Mouse (Mus musculus) forebrain, embryonic 13.5 days (tissue): ENCODE measurements around the gene Stard9. TPM values are rescaled to one million over a fixed set of nuclear protein-coding genes. Genes with fewer than 3 reads are reported as not detected.

ENCODE experiments used
- ATAC-seq: fragments of 200-750 bp; cut with Nextera tagmentation; 2 replicates; pipeline ENCODE4 v1.8.0; 2017
- H3K27ac ChIP-seq: fragments of 300-500 bp; sonication (generic); 2 replicates; pipeline ENCODE4 v1.5.1; 2015; ENCODE audit warnings: inconsistent platforms, mild to moderate bottlenecking, moderate library complexity
- H3K27me3 ChIP-seq: fragments of 300-500 bp; sonication (generic); 2 replicates; pipeline ENCODE4 v1.6.1; 2015; ENCODE audit warnings: mild to moderate bottlenecking, inconsistent platforms
- H3K36me3 ChIP-seq: fragments of 300-500 bp; sonication (generic); 2 replicates; pipeline ENCODE4 v1.6.1; 2015; ENCODE audit warnings: mild to moderate bottlenecking, inconsistent platforms; ENCODE audit not compliant: poor library complexity, severe bottlenecking
- H3K4me1 ChIP-seq: fragments of 300-500 bp; sonication (generic); 2 replicates; pipeline ENCODE4 v1.6.1; 2015; ENCODE audit warnings: inconsistent platforms
- H3K4me2 ChIP-seq: fragments of 300-500 bp; sonication (generic); 2 replicates; pipeline ENCODE4 v1.6.1; 2015; ENCODE audit warnings: inconsistent platforms, mild to moderate bottlenecking, moderate library complexity
- H3K4me3 ChIP-seq: fragments of 300-500 bp; sonication (generic); 2 replicates; pipeline ENCODE4 v1.5.1; 2015; ENCODE audit warnings: mild to moderate bottlenecking, inconsistent platforms
- H3K9ac ChIP-seq: fragments of 300-500 bp; sonication (generic); 2 replicates; pipeline ENCODE4 v1.6.1; 2015; ENCODE audit warnings: mild to moderate bottlenecking, inconsistent platforms
- H3K9me3 ChIP-seq: fragments of 300-500 bp; sonication (generic); replicated peaks from 2 replicates; pipeline ENCODE4 v1.6.1; 2016; ENCODE audit warnings: inconsistent platforms
- WGBS: fragments of 180-500 bp; shearing (Covaris S2); methylation state at CpG from one replicate; pipeline ENCODE4 v1.1.7; 2015; 5-methylcytosine and 5-hydroxymethylcytosine counted together
- polyA plus RNA-seq: library from polyadenylated mRNA; unstranded; fragments of >200 nt; fragmentation: Nextera tagmentation; extraction: Ambion mirVana; gene quantifications from 2 replicates; pipeline ENCODE4 v1.2.1, GENCODE M21; 2015

The Stard9 gene
- polyA plus RNA-seq, 1 experiment from 2014 or later, result 3.1 TPM

DNA sequence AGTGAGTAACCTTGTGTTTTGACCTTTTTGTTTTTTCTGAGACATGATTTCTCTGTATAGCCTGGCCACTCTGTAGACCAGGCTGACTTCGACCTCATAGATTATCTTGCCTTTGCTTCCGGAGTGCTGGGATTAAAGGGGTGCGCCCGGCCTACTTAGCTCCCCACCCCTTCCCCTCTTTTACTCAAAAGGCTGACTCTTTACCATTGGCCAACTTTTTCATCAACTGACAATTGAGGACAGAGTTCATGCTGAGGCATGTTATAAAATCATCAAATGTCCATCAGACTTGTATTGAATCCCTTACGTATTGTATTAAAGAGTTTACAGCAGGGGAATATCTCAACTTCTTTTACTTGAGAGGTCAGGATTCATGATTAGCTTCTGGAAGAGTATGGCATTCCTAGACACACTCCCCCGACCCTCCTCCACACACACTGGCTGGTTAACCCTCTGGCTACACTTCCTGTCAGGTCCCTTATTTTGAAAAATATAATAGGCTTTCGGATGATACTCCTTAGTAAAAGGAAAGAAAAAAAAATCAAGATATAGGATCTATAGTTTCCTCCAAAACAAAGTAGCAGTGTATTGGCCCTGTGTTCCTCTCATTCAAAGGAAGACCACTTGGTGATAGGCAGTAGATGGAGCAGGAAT, 103.1 kb downstream of the Stard9 start:
- peaks cover 18% of the 10 kb centered on the region for H3K36me3 ChIP-seq
- no peak; the same call in 1 of the 2 replicates for ATAC-seq
- peaks cover 28% of the 10 kb centered on the region for H3K4me1 ChIP-seq
- peak overlapping the region; percentile 87 for H3K27ac ChIP-seq
- H3K9me3 ChIP-seq, result no peaks in the 10 kb centered on the region
- H3K27me3 ChIP-seq, result no peaks in the 10 kb centered on the region
- H3K4me2 ChIP-seq, result peak overlapping the region; percentile 99
- H3K4me3 ChIP-seq, result peak overlapping the region; percentile 61
- WGBS, result 31% methylated on average over 7 of the region's 7 CpGs
- peak overlapping the region; percentile 90 for H3K9ac ChIP-seq

GRCm38 (mm10) chr2:120745496-120745895, 116.6 kb downstream of the Stard9 start:
- no peaks in the 10 kb centered on the region for H3K9me3 ChIP-seq
- H3K4me3 ChIP-seq, result no peak overlapping the region
- no peak overlapping the region for H3K9ac ChIP-seq
- H3K27me3 ChIP-seq, result no peaks in the 10 kb centered on the region
- peaks cover 71% of the 10 kb centered on the region for H3K36me3 ChIP-seq
- H3K4me1 ChIP-seq, result no peaks in the 10 kb centered on the region
- no peak for ATAC-seq
- WGBS, result 88% methylated on average over 1 of the region's 1 CpGs
- no peak overlapping the region for H3K27ac ChIP-seq
- H3K4me2 ChIP-seq, result no peak overlapping the region

DNA sequence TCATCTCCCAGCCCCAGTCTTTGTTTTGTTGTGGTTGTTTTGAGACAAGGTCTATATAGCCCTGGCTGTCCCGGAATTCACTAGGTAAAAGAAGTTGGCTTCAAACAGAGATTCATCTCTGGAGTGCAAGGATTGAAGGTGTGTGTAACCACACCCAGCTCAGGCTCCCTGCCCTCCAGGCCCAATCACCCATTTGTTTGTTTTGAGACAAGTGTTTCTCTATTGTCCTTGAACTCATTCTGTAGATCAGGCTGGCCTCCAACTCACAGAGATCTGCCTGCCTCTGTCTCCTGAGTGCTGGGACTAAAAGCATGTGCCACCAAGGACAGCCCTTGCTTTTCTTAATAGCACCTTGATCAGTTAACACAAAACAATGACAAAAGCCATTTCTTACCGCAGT, 119.1 kb downstream of the Stard9 start:
- H3K4me1 ChIP-seq, result no peaks in the 10 kb centered on the region
- no peak for ATAC-seq
- peaks cover 66% of the 10 kb centered on the region for H3K36me3 ChIP-seq
- H3K9me3 ChIP-seq, result no peaks in the 10 kb centered on the region
- WGBS, result 95% methylated on average over 2 of the region's 2 CpGs
- H3K4me2 ChIP-seq, result no peak overlapping the region
- no peak overlapping the region for H3K4me3 ChIP-seq
- no peak overlapping the region for H3K27ac ChIP-seq
- no peaks in the 10 kb centered on the region for H3K27me3 ChIP-seq
- H3K9ac ChIP-seq, result no peak overlapping the region

GRCm38 (mm10) chr2:120761922-120762321, 133.0 kb downstream of the Stard9 start:
- Histone ChIP-seq H3K9me3 (no peaks in the 10 kb centered on the region), H3K36me3 (peaks cover 36% of the 10 kb centered on the region)

DNA sequence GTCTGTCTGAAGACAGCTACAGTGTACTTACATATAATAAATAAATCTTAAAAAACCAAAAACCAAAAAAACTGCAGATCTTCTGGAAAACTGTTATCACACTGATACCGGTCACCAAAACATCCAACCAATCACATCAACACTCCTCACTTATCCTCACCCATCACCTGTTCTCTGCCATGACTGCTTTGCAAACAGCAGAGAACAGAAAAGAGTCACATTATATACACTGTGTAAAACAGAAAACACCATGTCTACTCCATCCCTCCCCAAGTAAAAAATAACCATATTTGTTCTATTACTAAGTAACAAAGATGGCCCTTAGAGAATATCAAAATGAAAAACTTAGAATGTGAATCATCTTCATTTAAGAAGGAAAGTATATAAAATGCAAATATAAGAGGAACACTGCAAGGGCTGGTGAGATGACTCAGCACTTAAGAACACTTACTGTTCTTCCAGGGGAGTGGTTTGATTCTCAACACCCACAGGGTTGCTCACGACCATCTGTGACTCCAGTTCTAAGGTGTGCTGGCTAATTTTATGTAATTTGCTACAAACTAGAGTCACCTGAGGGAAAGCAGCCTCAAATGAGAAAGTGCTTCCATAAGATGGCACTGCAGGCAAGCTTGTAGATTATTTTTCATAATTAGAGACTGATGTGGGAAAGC, 141.5 kb downstream of the Stard9 start:
- no peak for ATAC-seq
- 95% methylated on average over 2 of the region's 2 CpGs for WGBS
- no peak overlapping the region for H3K4me2 ChIP-seq
- H3K27me3 ChIP-seq, result no peaks in the 10 kb centered on the region
- peaks cover 41% of the 10 kb centered on the region for H3K36me3 ChIP-seq
- no peaks in the 10 kb centered on the region for H3K9me3 ChIP-seq
- H3K4me3 ChIP-seq, result no peak overlapping the region
- H3K4me1 ChIP-seq, result no peaks in the 10 kb centered on the region
- H3K9ac ChIP-seq, result no peak overlapping the region
- no peak overlapping the region for H3K27ac ChIP-seq

More at GRCm38 (mm10) chr2:120761922-120762321, 133.0 kb downstream of the Stard9 start:
- Histone ChIP-seq H3K4me1 (no peaks in the 10 kb centered on the region), H3K4me3 (no peak overlapping the region), H3K4me2 (no peak overlapping the region), H3K27ac (no peak overlapping the region), H3K27me3 (no peaks in the 10 kb centered on the region), H3K9ac (no peak overlapping the region)
- ATAC-seq, result no peak

Other genes starting within 250 kb of the Stard9 start
- gene Ganc, start 225.2 kb upstream of the Stard9 start, polyA plus RNA-seq, result 9.5 and 10.7 TPM in 2 replicates
- gene Tmem87a, start 225.0 kb upstream of the Stard9 start, polyA plus RNA-seq, result 7.4 and 9.0 TPM in 2 replicates
- 1.6 and 1.7 TPM in 2 replicates for gene Capn3, start 173.1 kb upstream of the Stard9 start, polyA plus RNA-seq
- 48.4 and 54.2 TPM in 2 replicates for gene Zfp106, start 65.3 kb upstream of the Stard9 start, polyA plus RNA-seq
- 21.5 and 25.0 TPM in 2 replicates for gene Snap23, start 61.5 kb upstream of the Stard9 start, polyA plus RNA-seq
- 33.5 and 38.4 TPM in 2 replicates for gene Haus2, start 19.7 kb upstream of the Stard9 start, polyA plus RNA-seq
- gene Lrrc57, start 19.6 kb upstream of the Stard9 start, polyA plus RNA-seq, result 34.5 and 37.2 TPM in 2 replicates
- gene Cdan1, start 221.0 kb downstream of the Stard9 start, polyA plus RNA-seq, result 6.0 and 6.1 TPM in 2 replicates
- gene Ttbk2, start 221.5 kb downstream of the Stard9 start, polyA plus RNA-seq, result 9.3 and 9.8 TPM in 2 replicates